Mouse (Mus musculus): ENCODE results near the gene Trib2. TPM values are rescaled to one million over a fixed set of nuclear protein-coding genes. Genes with fewer than 3 reads are reported as not detected.

Gene Trib2
- total and polyA plus RNA-seq, 3 experiments, result 8.1 to 13.5 (median 10.6) TPM

DNA sequence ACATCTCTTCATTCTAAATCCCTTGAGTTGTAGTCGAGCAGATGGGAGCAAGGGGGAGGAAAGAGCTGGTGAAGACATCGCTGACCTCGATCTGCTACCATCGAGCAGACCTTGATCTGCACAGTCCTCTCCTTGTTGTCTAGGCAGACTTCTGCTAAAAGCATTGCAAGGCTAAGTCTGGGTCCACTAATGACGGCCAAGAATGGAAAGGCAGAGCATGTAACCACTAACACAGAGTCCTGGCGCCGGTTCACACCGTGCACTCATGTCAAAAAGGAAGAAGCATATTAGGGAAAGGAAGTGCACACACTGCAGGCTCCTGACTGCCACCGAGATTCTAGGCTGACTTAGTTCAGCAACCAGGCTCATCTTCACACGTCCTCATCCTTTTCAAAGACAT, 71.0 kb downstream of the Trib2 start:
- Histone ChIP-seq H3K27me3 (replicated peaks) (no peaks in the 10 kb centered on the region), H3K9me3 (replicated peaks; ENCODE audit: low read length) (no peaks in the 10 kb centered on the region), H3K4me3 (replicated peaks in 1 of 3; ENCODE audit: low read depth in 2 of 3, low read length in 2 of 3, poor library complexity in 1 of 3) (no peak overlapping the region), H3K79me2 (replicated peaks; ENCODE audit: control insufficient read depth, extremely low read depth, insufficient read depth, poor library complexity, severe bottlenecking) (no peaks in the 10 kb centered on the region), H3K4me2 (ENCODE audit: insufficient read depth, low read depth, poor library complexity, severe bottlenecking) (no peak overlapping the region), H3K27ac (ENCODE audit: insufficient read depth, low read depth) (no peak overlapping the region), H3K9ac (ENCODE audit: insufficient read depth, low read depth) (no peak overlapping the region), H3K4me1 (ENCODE audit: control insufficient read depth in 1 of 2, insufficient read depth in 2 of 2) (peaks cover 6 to 9% of the 10 kb centered on the region in 2 experiments; a peak in 3 of 4 replicates), H3K36me3 (replicated peaks in 1 of 2; ENCODE audit: control insufficient read depth in 1 of 2, insufficient read depth in 1 of 2, low read length in 1 of 2) (no peaks in the 10 kb centered on the region)
- TF ChIP-seq ZMIZ1 (IDR thresholded peaks at IDR 0.05; ENCODE audit: low read depth, low read length), result no peak
- TF ChIP-seq ZKSCAN1 (IDR thresholded peaks at IDR 0.05; ENCODE audit: borderline replicate concordance, low read depth, low read length), result no peak
- no peak for TF ChIP-seq E2F4 (IDR thresholded peaks at IDR 0.05; ENCODE audit: insufficient replicate concordance, low read depth, low read length)
- no peak for TF ChIP-seq EP300 (IDR thresholded peaks at IDR 0.05; ENCODE audit: low read length)
- TF ChIP-seq CTCF (conservative IDR thresholded peaks at IDR 0.05 in 1 of 2, IDR thresholded peaks at IDR 0.05 in 1 of 2; ENCODE audit: low read depth in 2 of 2, low read length in 2 of 2), result no peak
- TF ChIP-seq CHD1 (IDR thresholded peaks at IDR 0.05; ENCODE audit: low read depth, low read length), result no peak
- TF ChIP-seq MEF2A (IDR thresholded peaks at IDR 0.05; ENCODE audit: borderline replicate concordance, low read depth, low read length), result no peak
- DNase-seq (ENCODE audit: extremely low read depth), result no peak
- in situ Hi-C loops (cut with MboI; ENCODE audit: low pct_ligation_motif_present, low pct_unique_long_range_greater_than_20kb, low sequenced_read_pairs), result no loop called here
- dilution Hi-C loops (cut with MboI; ENCODE audit: extremely low pct_ligation_motif_present, extremely low pct_unique_long_range_greater_than_20kb, low sequenced_read_pairs), result no loop called here
